Mouse (Mus musculus): ENCODE measurements around the gene Slc10a1. TPM values are rescaled to one million over a fixed set of nuclear protein-coding genes. Genes with fewer than 3 reads are reported as not detected.
A peak's percentile ranks its signal among the peaks of the same experiment; 100 is the strongest.
"Not testable (repeated sequence)": the region's sequence is repeated elsewhere in the genome, so short reads cannot be mapped to it uniquely, and the experiment has no call there.

The Slc10a1 gene
- polyA plus RNA-seq, 1 experiment from 2014 or later, result 0.44 TPM

GRCm38 (mm10) chr12:80952526-80952925 is 16.0 kb downstream of the Slc10a1 start:
- Histone ChIP-seq H3K4me1 (ENCODE audit: control insufficient read depth, insufficient read depth, low read length) (no peaks in the 10 kb centered on the region), H3K9ac (ENCODE audit: low read length) (no peak overlapping the region), H3K4me2 (ENCODE audit: low read depth) (no peak overlapping the region), H3K4me3 (ENCODE audit: low read depth, low read length) (no peak overlapping the region), H3K36me3 (ENCODE audit: control insufficient read depth, insufficient read depth, low read length) (peaks cover 13% of the 10 kb centered on the region), H3K9me3 (ENCODE audit: control insufficient read depth, low read length) (no peaks in the 10 kb centered on the region), H3K27ac (ENCODE audit: low read depth, low read length) (no peak overlapping the region), H3K27me3 (ENCODE audit: control insufficient read depth, insufficient read depth, low read length) (no peaks in the 10 kb centered on the region)
- ATAC-seq (ENCODE audit: insufficient read depth, low FRiP score, low TSS enrichment) (no peak), DNase-seq (ENCODE audit: low spot score) (no peak)
- WGBS, result 98% methylated on average over 1 of the region's 1 CpGs

- Histone ChIP-seq H3K9me3 (ENCODE audit: control insufficient read depth, low read length) (no peaks in the 10 kb centered on the region), H3K4me1 (ENCODE audit: control insufficient read depth, insufficient read depth, low read length) (no peaks in the 10 kb centered on the region), H3K27ac (ENCODE audit: low read depth, low read length) (no peak overlapping the region), H3K9ac (ENCODE audit: low read length) (no peak overlapping the region), H3K27me3 (ENCODE audit: control insufficient read depth, insufficient read depth, low read length) (no peaks in the 10 kb centered on the region), H3K36me3 (ENCODE audit: control insufficient read depth, insufficient read depth, low read length) (peaks cover 15% of the 10 kb centered on the region), H3K4me3 (ENCODE audit: low read depth, low read length) (no peak overlapping the region), H3K4me2 (ENCODE audit: low read depth) (no peak overlapping the region)
- 92% methylated on average over 3 of the region's 3 CpGs for WGBS
- no peak for ATAC-seq (ENCODE audit: insufficient read depth, low FRiP score, low TSS enrichment)
- DNase-seq (ENCODE audit: low spot score), result no peak
Measured at GRCm38 (mm10) chr12:80951640-80952219, 16.8 kb downstream of the Slc10a1 start.

- H3K9ac ChIP-seq (ENCODE audit: low read length); DNase-seq (ENCODE audit: low spot score); H3K27me3 ChIP-seq (ENCODE audit: control insufficient read depth, insufficient read depth, low read length); H3K4me3 ChIP-seq (ENCODE audit: low read depth, low read length); H3K9me3 ChIP-seq (ENCODE audit: control insufficient read depth, low read length); H3K4me2 ChIP-seq (ENCODE audit: low read depth); H3K4me1 ChIP-seq (ENCODE audit: control insufficient read depth, insufficient read depth, low read length); H3K27ac ChIP-seq (ENCODE audit: low read depth, low read length); ATAC-seq (ENCODE audit: insufficient read depth, low FRiP score, low TSS enrichment): not testable (repeated sequence)
- WGBS, result 96% methylated on average over 15 of the region's 16 CpGs
- peaks cover 12% of the 10 kb centered on the region for H3K36me3 ChIP-seq (ENCODE audit: control insufficient read depth, insufficient read depth, low read length)
Measured at GRCm38 (mm10) chr12:80949603-80950002, 18.9 kb downstream of the Slc10a1 start.

- Histone ChIP-seq H3K9ac (ENCODE audit: low read length) (no peak overlapping the region), H3K4me1 (ENCODE audit: control insufficient read depth, insufficient read depth, low read length) (no peaks in the 10 kb centered on the region), H3K4me2 (ENCODE audit: low read depth) (no peak overlapping the region), H3K36me3 (ENCODE audit: control insufficient read depth, insufficient read depth, low read length) (peaks cover 9% of the 10 kb centered on the region), H3K9me3 (ENCODE audit: control insufficient read depth, low read length) (no peaks in the 10 kb centered on the region), H3K27ac (ENCODE audit: low read depth, low read length) (no peak overlapping the region), H3K27me3 (ENCODE audit: control insufficient read depth, insufficient read depth, low read length) (no peaks in the 10 kb centered on the region), H3K4me3 (ENCODE audit: low read depth, low read length) (no peak overlapping the region)
- DNase-seq (ENCODE audit: low spot score) (no peak), ATAC-seq (ENCODE audit: insufficient read depth, low FRiP score, low TSS enrichment) (no peak)
- WGBS, result 97% methylated on average over 18 of the region's 18 CpGs
Measured at GRCm38 (mm10) chr12:80948202-80948601, 20.3 kb downstream of the Slc10a1 start.

GRCm38 (mm10) chr12:80945996-80946355 is 22.5 kb downstream of the Slc10a1 start:
- Histone ChIP-seq H3K4me2 (ENCODE audit: low read depth) (peak overlapping the region; percentile 62), H3K9ac (ENCODE audit: low read length) (peak overlapping the region; percentile 87), H3K27me3 (ENCODE audit: control insufficient read depth, insufficient read depth, low read length) (no peaks in the 10 kb centered on the region), H3K4me1 (ENCODE audit: control insufficient read depth, insufficient read depth, low read length) (no peaks in the 10 kb centered on the region), H3K9me3 (ENCODE audit: control insufficient read depth, low read length) (no peaks in the 10 kb centered on the region), H3K4me3 (ENCODE audit: low read depth, low read length) (peak overlapping the region; percentile 84), H3K36me3 (ENCODE audit: control insufficient read depth, insufficient read depth, low read length) (peaks cover 6% of the 10 kb centered on the region), H3K27ac (ENCODE audit: low read depth, low read length) (peak overlapping the region; percentile 80)
- DNase-seq (ENCODE audit: low spot score) (peak; percentile 99), ATAC-seq (ENCODE audit: insufficient read depth, low FRiP score, low TSS enrichment) (peak; percentile 97)
- WGBS, result under 1% methylated on average over 46 of the region's 47 CpGs

GRCm38 (mm10) chr12:80945334-80945995 is 23.0 kb downstream of the Slc10a1 start, which contains the start of gene Srsf5:
TSS of gene Srsf5 (plus strand) at chr12:80945504.
- H3K27ac ChIP-seq (ENCODE audit: low read depth, low read length), result peak within 1 kb of the TSS; percentile 80
- H3K36me3 ChIP-seq (ENCODE audit: control insufficient read depth, insufficient read depth, low read length), result peaks cover 5% of the 10 kb centered on the region
- ATAC-seq (ENCODE audit: insufficient read depth, low FRiP score, low TSS enrichment) (peak; percentile 88), DNase-seq (ENCODE audit: low spot score) (peak; percentile 99)
- no peaks in the 10 kb centered on the region for H3K9me3 ChIP-seq (ENCODE audit: control insufficient read depth, low read length)
- no peaks in the 10 kb centered on the region for H3K4me1 ChIP-seq (ENCODE audit: control insufficient read depth, insufficient read depth, low read length)
- peak within 1 kb of the TSS; percentile 62 for H3K4me2 ChIP-seq (ENCODE audit: low read depth)
- H3K9ac ChIP-seq (ENCODE audit: low read length), result peak within 1 kb of the TSS; percentile 87
- WGBS, result under 1% methylated on average over 50 of the region's 57 CpGs
- H3K4me3 ChIP-seq (ENCODE audit: low read depth, low read length), result peak within 1 kb of the TSS; percentile 84
- no peaks in the 10 kb centered on the region for H3K27me3 ChIP-seq (ENCODE audit: control insufficient read depth, insufficient read depth, low read length)

- Histone ChIP-seq H3K4me3 (ENCODE audit: low read depth, low read length) (peak overlapping the region; percentile 84), H3K4me2 (ENCODE audit: low read depth) (peak overlapping the region; percentile 35)
- peak; percentile 29; the same call in 1 of the 2 replicates for ATAC-seq (ENCODE audit: insufficient read depth, low FRiP score, low TSS enrichment)
- not testable (repeated sequence) for H3K4me1 ChIP-seq (ENCODE audit: control insufficient read depth, insufficient read depth, low read length); H3K9ac ChIP-seq (ENCODE audit: low read length); H3K27me3 ChIP-seq (ENCODE audit: control insufficient read depth, insufficient read depth, low read length); H3K36me3 ChIP-seq (ENCODE audit: control insufficient read depth, insufficient read depth, low read length); H3K27ac ChIP-seq (ENCODE audit: low read depth, low read length); H3K9me3 ChIP-seq (ENCODE audit: control insufficient read depth, low read length); DNase-seq (ENCODE audit: low spot score)
- WGBS, result 1% methylated on average over 9 of the region's 9 CpGs
Measured at GRCm38 (mm10) chr12:80944963-80945333, 23.6 kb downstream of the Slc10a1 start.

- Histone ChIP-seq H3K36me3 (ENCODE audit: control insufficient read depth, insufficient read depth, low read length) (peaks cover 5% of the 10 kb centered on the region), H3K4me2 (ENCODE audit: low read depth) (no peak overlapping the region), H3K27ac (ENCODE audit: low read depth, low read length) (no peak overlapping the region), H3K9me3 (ENCODE audit: control insufficient read depth, low read length) (no peaks in the 10 kb centered on the region), H3K9ac (ENCODE audit: low read length) (no peak overlapping the region), H3K27me3 (ENCODE audit: control insufficient read depth, insufficient read depth, low read length) (no peaks in the 10 kb centered on the region), H3K4me3 (ENCODE audit: low read depth, low read length) (no peak overlapping the region), H3K4me1 (ENCODE audit: control insufficient read depth, insufficient read depth, low read length) (no peaks in the 10 kb centered on the region)
- 93% methylated on average over 4 of the region's 4 CpGs for WGBS
- no peak for DNase-seq (ENCODE audit: low spot score)
- no peak for ATAC-seq (ENCODE audit: insufficient read depth, low FRiP score, low TSS enrichment)
Measured at GRCm38 (mm10) chr12:80944204-80944603, 24.3 kb downstream of the Slc10a1 start.

- Histone ChIP-seq H3K9ac (ENCODE audit: low read length) (no peak overlapping the region), H3K4me2 (ENCODE audit: low read depth) (no peak overlapping the region), H3K27ac (ENCODE audit: low read depth, low read length) (no peak overlapping the region), H3K4me1 (ENCODE audit: control insufficient read depth, insufficient read depth, low read length) (no peaks in the 10 kb centered on the region), H3K4me3 (ENCODE audit: low read depth, low read length) (no peak overlapping the region), H3K36me3 (ENCODE audit: control insufficient read depth, insufficient read depth, low read length) (peaks cover 5% of the 10 kb centered on the region), H3K27me3 (ENCODE audit: control insufficient read depth, insufficient read depth, low read length) (no peaks in the 10 kb centered on the region), H3K9me3 (ENCODE audit: control insufficient read depth, low read length) (no peaks in the 10 kb centered on the region)
- ATAC-seq (ENCODE audit: insufficient read depth, low FRiP score, low TSS enrichment) (no peak), DNase-seq (ENCODE audit: low spot score) (no peak)
- 81% methylated on average over 3 of the region's 3 CpGs for WGBS
Measured at GRCm38 (mm10) chr12:80943395-80943794, 25.1 kb downstream of the Slc10a1 start.

Data from neural tube, embryonic 11.5 days (tissue).